Mouse (Mus musculus): Measurements from ENCODE around the gene Hoxb1.

The Hoxb1 gene

GRCm38 (mm10) chr11:96334002-96334364, 31.6 kb upstream of the Hoxb1 start:
- DNase-seq (ENCODE audit: low spot score): no peak

GRCm38 (mm10) chr11:96334998-96335397, 30.6 kb upstream of the Hoxb1 start:
- no peak for DNase-seq (ENCODE audit: low spot score)

GRCm38 (mm10) chr11:96336597-96336996, 29.0 kb upstream of the Hoxb1 start:
- no peak for DNase-seq (ENCODE audit: low spot score)

GRCm38 (mm10) chr11:96337026-96337425, 28.5 kb upstream of the Hoxb1 start:
- DNase-seq (ENCODE audit: low spot score): no peak

- no peak for DNase-seq (ENCODE audit: low spot score)
Observed at GRCm38 (mm10) chr11:96338957-96339855, 26.3 kb upstream of the Hoxb1 start.

GRCm38 (mm10) chr11:96340698-96341365, 24.7 kb upstream of the Hoxb1 start:
- DNase-seq (ENCODE audit: low spot score): no peak

- DNase-seq (ENCODE audit: low spot score): no peak
Observed at GRCm38 (mm10) chr11:96341701-96342575, 23.6 kb upstream of the Hoxb1 start.

- no peak for DNase-seq (ENCODE audit: low spot score)
Observed at GRCm38 (mm10) chr11:96342576-96342930, 23.0 kb upstream of the Hoxb1 start.

GRCm38 (mm10) chr11:96343206-96343745, 22.3 kb upstream of the Hoxb1 start:
- DNase-seq (ENCODE audit: low spot score): no peak

GRCm38 (mm10) chr11:96344061-96344877, 21.3 kb upstream of the Hoxb1 start:
- DNase-seq (ENCODE audit: low spot score): no peak

- DNase-seq (ENCODE audit: low spot score): no peak
Observed at GRCm38 (mm10) chr11:96344878-96345159, 20.7 kb upstream of the Hoxb1 start.

GRCm38 (mm10) chr11:96345220-96345892, 20.2 kb upstream of the Hoxb1 start:
- DNase-seq (ENCODE audit: low spot score): no peak

GRCm38 (mm10) chr11:96345893-96346806, 19.4 kb upstream of the Hoxb1 start:
- DNase-seq (ENCODE audit: low spot score): no peak

GRCm38 (mm10) chr11:96346916-96347520, 18.5 kb upstream of the Hoxb1 start:
- DNase-seq (ENCODE audit: low spot score): no peak

GRCm38 (mm10) chr11:96347717-96348116, 17.8 kb upstream of the Hoxb1 start:
- DNase-seq (ENCODE audit: low spot score): no peak

- no peak for DNase-seq (ENCODE audit: low spot score)
Observed at GRCm38 (mm10) chr11:96348141-96348928, 17.2 kb upstream of the Hoxb1 start.

- DNase-seq (ENCODE audit: low spot score): no peak
Observed at GRCm38 (mm10) chr11:96348988-96349387, 16.6 kb upstream of the Hoxb1 start.

GRCm38 (mm10) chr11:96349491-96350340, 15.8 kb upstream of the Hoxb1 start:
- DNase-seq (ENCODE audit: low spot score): no peak

All from left cerebral cortex, adult 11 months (tissue).